Comparison of ENCODE assay signal across 23 mouse cellular contexts in the genomic region with DNA sequence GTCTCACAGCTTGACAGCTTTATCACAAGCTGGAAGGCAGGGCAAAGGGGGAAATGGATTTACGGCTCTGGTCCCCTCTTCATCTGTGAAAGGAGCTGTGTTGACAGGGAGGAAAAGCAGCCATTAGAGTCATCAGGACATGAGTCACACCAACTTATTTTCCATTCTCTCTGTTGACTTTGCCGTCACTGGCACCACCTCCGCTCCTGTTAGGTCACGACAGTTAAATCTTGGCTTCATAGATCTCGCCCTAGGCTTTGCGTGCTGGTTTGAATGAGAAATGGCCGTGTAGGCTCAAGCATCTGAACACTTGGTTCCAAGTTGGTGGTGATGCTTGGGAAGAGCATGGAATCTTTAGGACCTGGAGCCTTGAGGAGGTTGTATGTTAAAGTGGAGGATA. TPM values are rescaled to one million over a fixed set of nuclear protein-coding genes. Genes with fewer than 3 reads are reported as not detected.
DNase-seq lines count a peak whose midpoint lies in the region; ATAC-seq and TF ChIP-seq lines count a peak whose summit lies in the region.
"Had no signal": no experiment of that assay in that cellular context is flagged by ENCODE, and none has a peak within 500 bp of the region (broad histone marks: within the 10 kb centered on the region; RNA-seq: fewer than 3 reads in every experiment).

No protein-coding gene starts in this region.

- no peak overlapping the region for H3K9ac ChIP-seq in heart, postnatal 0 days (replicated peaks; ENCODE audit: low read depth, low read length)
- H3K9ac ChIP-seq: embryonic facial prominence, embryonic 15.5 days; forebrain, embryonic 15.5 days; hindbrain, embryonic 12.5 days; limb, embryonic 12.5 days had no signal

- no peak for TF ChIP-seq EP300 in heart, postnatal 0 days (IDR thresholded peaks at IDR 0.05; ENCODE audit: low read depth)

- ATAC-seq in heart, postnatal 0 days (ENCODE audit: insufficient read depth, low read depth), result peak; percentile 36; the same call in 1 of the 2 replicates
- ATAC-seq: forebrain, embryonic 15.5 days had no signal

- no peak overlapping the region for H3K4me3 ChIP-seq in heart, postnatal 0 days (ENCODE audit: low read depth, low read length)
- H3K4me3 ChIP-seq: embryonic facial prominence, embryonic 15.5 days; forebrain, embryonic 15.5 days; hindbrain, embryonic 12.5 days; limb, embryonic 12.5 days had no signal

- TF ChIP-seq CTCF in heart, postnatal 0 days (IDR thresholded peaks at IDR 0.05; ENCODE audit: low read depth), result no peak

- no peaks in the 10 kb centered on the region for H3K9me3 ChIP-seq in heart, postnatal 0 days (replicated peaks; ENCODE audit: control insufficient read depth, low read length)
- H3K9me3 ChIP-seq: embryonic facial prominence, embryonic 15.5 days; forebrain, embryonic 15.5 days; hindbrain, embryonic 12.5 days; limb, embryonic 12.5 days had no signal

- DNase-seq in embryo, embryonic 10 days (ENCODE audit: low spot score), result peak; percentile 31
- no peak for DNase-seq in embryo, embryonic 9.5 days (ENCODE audit: extremely low spot score)
- peak; percentile 25 for DNase-seq in lung, postnatal 10 days
- no peak for DNase-seq in lung, postnatal 14 days
- peak; percentile 53 for DNase-seq in heart, postnatal 0 days (ENCODE audit: low spot score)
- DNase-seq in right cerebral cortex, adult 18-20 months, result no peak
- DNase-seq in natural killer cell, adult 2 months (ENCODE audit: low spot score in 2 of 2), result no peak
- no peak for DNase-seq in left cerebral cortex, postnatal 4 days
- DNase-seq: adrenal gland, postnatal 10 days; B cell, adult 2 months; cerebellum, postnatal 36 days; kidney, adult 18-20 months; kidney, postnatal 4 days; right cerebral cortex, postnatal 14 days; thymus, postnatal 14 days had no signal

- peaks cover 15% of the 10 kb centered on the region; the same call in 1 of the 2 replicates for H3K4me1 ChIP-seq in heart, postnatal 0 days (ENCODE audit: control insufficient read depth, insufficient read depth)
- H3K4me1 ChIP-seq: embryonic facial prominence, embryonic 15.5 days; forebrain, embryonic 15.5 days; hindbrain, embryonic 12.5 days; limb, embryonic 12.5 days had no signal

- no peaks in the 10 kb centered on the region for H3K27me3 ChIP-seq in heart, postnatal 0 days (ENCODE audit: control insufficient read depth, insufficient read depth, low read length)
- H3K27me3 ChIP-seq: embryonic facial prominence, embryonic 15.5 days; forebrain, embryonic 15.5 days; hindbrain, embryonic 12.5 days; limb, embryonic 12.5 days had no signal

- intact Hi-C loops in left cerebral cortex, postnatal 4 days (cut with DNase I), result no loop called here

- H3K4me2 ChIP-seq in heart, postnatal 0 days (ENCODE audit: low read depth, low read length), result no peak overlapping the region
- H3K4me2 ChIP-seq: embryonic facial prominence, embryonic 15.5 days; forebrain, embryonic 15.5 days; hindbrain, embryonic 12.5 days; limb, embryonic 12.5 days had no signal

- H3K36me3 ChIP-seq in heart, postnatal 0 days (replicated peaks; ENCODE audit: control insufficient read depth, insufficient read depth, low read length), result no peaks in the 10 kb centered on the region
- H3K36me3 ChIP-seq: embryonic facial prominence, embryonic 15.5 days; forebrain, embryonic 15.5 days; hindbrain, embryonic 12.5 days; limb, embryonic 12.5 days had no signal

- no peak overlapping the region for H3K27ac ChIP-seq in heart, postnatal 0 days (ENCODE audit: low read depth)
- H3K27ac ChIP-seq: embryonic facial prominence, embryonic 15.5 days; forebrain, embryonic 15.5 days; hindbrain, embryonic 12.5 days; limb, embryonic 12.5 days had no signal

- 27% methylated on average over 7 of the region's 7 CpGs for WGBS in heart, postnatal 0 days

RNA-seq across cellular contexts. Expression of gene Tmem212, which starts 9.6 kb away (rescaled TPM):
- total RNA-seq in heart, postnatal 0 days (2014; rRNA removed; ENCODE audit: low replicate concordance), result 1.1 TPM in 1 of 2 replicates, not detected in the other
- 1.5 TPM in 1 of 2 replicates, not detected in the other for polyA plus RNA-seq in heart, postnatal 0 days (2015; fragmentation: Nextera tagmentation; extraction: Ambion mirVana)
- 1 to 10 TPM; 1.1 to 1.9 TPM for total RNA-seq in left cerebral cortex, postnatal 4 days (2021)
- total RNA-seq: adrenal gland, postnatal 10 days; gastrocnemius, adult 8-10 months; megakaryocyte progenitor cell, adult 5-6 weeks; monocyte, adult 5-6 weeks had no signal
- polyA plus RNA-seq: forebrain, embryonic 15.5 days; hindbrain, embryonic 12.5 days; limb, embryonic 12.5 days; liver, embryonic 16.5 days had no signal

RNA-seq across cellular contexts. Expression of gene Pld1, which starts 51.9 kb away (rescaled TPM):
- total RNA-seq in heart, postnatal 0 days (2014; rRNA removed; ENCODE audit: low replicate concordance), result 7.6 and 16.7 TPM in 2 replicates
- polyA plus RNA-seq in heart, postnatal 0 days (2015; fragmentation: Nextera tagmentation; extraction: Ambion mirVana), result 5.0 and 5.7 TPM in 2 replicates
- 1 to 10 TPM; 7.6 TPM for total RNA-seq in left cerebral cortex, postnatal 4 days (2021)

Comparison
In these comparisons a context has a peak if more than half of its experiments do, and no peak if none do; other contexts are left out.
1. DNase-seq: peak in embryo, embryonic 10 days (single experiment), lung, postnatal 10 days (single experiment) and heart, postnatal 0 days (single experiment); none in embryo, embryonic 9.5 days (single experiment), lung, postnatal 14 days (single experiment), right cerebral cortex, adult 18-20 months (single experiment), natural killer cell, adult 2 months (0 of 2) and left cerebral cortex, postnatal 4 days (single experiment).